Mouse (Mus musculus) hindbrain, embryonic 12.5 days (tissue): Measurements from ENCODE around the gene Sema6d. TPM values are rescaled to one million over a fixed set of nuclear protein-coding genes. Genes with fewer than 3 reads are reported as not detected.
A peak's percentile ranks its signal among the peaks of the same experiment; 100 is the strongest.

ENCODE experiments used
- ATAC-seq: fragments of 200-750 bp; cut with Nextera tagmentation; 2 replicates; pipeline ENCODE4 v1.8.0; 2017; ENCODE audit warnings: moderate TSS enrichment; ENCODE audit not compliant: low FRiP score
- H3K27ac ChIP-seq: fragments of 300-500 bp; sonication (generic); 2 replicates; pipeline ENCODE4 v1.5.1; 2016; ENCODE audit warnings: mild to moderate bottlenecking
- H3K27me3 ChIP-seq: fragments of 300-500 bp; sonication (generic); 2 replicates; pipeline ENCODE4 v1.6.1; 2016; ENCODE audit warnings: mild to moderate bottlenecking
- H3K36me3 ChIP-seq: fragments of 300-500 bp; sonication (generic); 2 replicates; pipeline ENCODE4 v1.6.1; 2016; ENCODE audit warnings: mild to moderate bottlenecking
- H3K4me1 ChIP-seq: fragments of 300-500 bp; sonication (generic); 2 replicates; pipeline ENCODE4 v1.6.1; 2016
- H3K4me2 ChIP-seq: fragments of 300-500 bp; sonication (generic); replicated peaks from 2 replicates; pipeline ENCODE4 v1.6.1; 2016; ENCODE audit warnings: mild to moderate bottlenecking
- H3K4me3 ChIP-seq: fragments of 300-500 bp; sonication (generic); 2 replicates; pipeline ENCODE4 v1.5.1; 2016; ENCODE audit warnings: mild to moderate bottlenecking
- H3K9ac ChIP-seq: fragments of 300-500 bp; sonication (generic); 2 replicates; pipeline ENCODE4 v1.6.1; 2016; ENCODE audit warnings: mild to moderate bottlenecking, moderate library complexity
- H3K9me3 ChIP-seq: fragments of 300-500 bp; sonication (generic); replicated peaks from 2 replicates; pipeline ENCODE4 v1.6.1; 2016; ENCODE audit warnings: mild to moderate bottlenecking
- WGBS: fragments of 180-500 bp; shearing (Covaris S2); methylation state at CpG from one replicate; pipeline ENCODE4 v1.1.7; 2016; 5-methylcytosine and 5-hydroxymethylcytosine counted together
- polyA plus RNA-seq: library from polyadenylated mRNA; unstranded; fragments of >200 nt; fragmentation: Nextera tagmentation; extraction: Ambion mirVana; gene quantifications from 2 replicates; pipeline ENCODE4 v1.2.1, GENCODE M21; 2016

Gene Sema6d
- polyA plus RNA-seq, 1 experiment from 2014 or later, result 25.5 TPM

DNA sequence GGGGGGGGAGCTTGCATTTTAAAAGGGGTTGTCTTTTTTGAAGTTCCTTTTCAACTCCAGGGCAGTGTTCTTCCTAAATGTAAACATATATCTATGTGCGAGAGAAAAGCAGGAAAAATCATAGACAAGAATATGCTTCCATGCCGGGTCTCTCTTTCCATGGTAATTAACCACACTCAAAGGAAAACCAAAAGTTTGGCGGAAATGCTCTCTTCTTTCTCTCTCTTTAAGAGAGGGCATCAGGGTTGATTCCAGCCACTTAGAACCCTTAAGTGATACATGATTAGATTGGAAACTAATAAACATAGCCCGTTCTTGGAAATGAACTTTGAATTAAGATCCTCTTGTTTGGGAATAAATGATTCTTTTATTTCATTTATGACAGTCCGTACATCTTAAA lies 519.2 kb downstream of the Sema6d start:
- peaks cover 16% of the 10 kb centered on the region; the same call in 1 of the 2 replicates for H3K27me3 ChIP-seq
- H3K4me1 ChIP-seq, result peaks cover 32% of the 10 kb centered on the region
- no peaks in the 10 kb centered on the region for H3K36me3 ChIP-seq
- no peak overlapping the region for H3K27ac ChIP-seq
- no peak for ATAC-seq
- no peak overlapping the region for H3K9ac ChIP-seq
- WGBS, result 19% methylated on average over 5 of the region's 5 CpGs
- peak overlapping the region; percentile 92 for H3K4me2 ChIP-seq
- H3K4me3 ChIP-seq, result peak overlapping the region; percentile 80
- no peaks in the 10 kb centered on the region for H3K9me3 ChIP-seq

GRCm38 (mm10) chr2:124609711-124610585 lies 520.2 kb downstream of the Sema6d start:
- Histone ChIP-seq H3K9ac (peak overlapping the region; percentile 84), H3K27ac (peak overlapping the region; percentile 89), H3K9me3 (no peaks in the 10 kb centered on the region), H3K4me2 (peak overlapping the region; percentile 92), H3K4me1 (peaks cover 35% of the 10 kb centered on the region), H3K4me3 (peak overlapping the region; percentile 80), H3K36me3 (no peaks in the 10 kb centered on the region), H3K27me3 (peaks cover 16% of the 10 kb centered on the region; the same call in 1 of the 2 replicates)
- ATAC-seq, result peak; percentile 82
- under 1% methylated on average over 76 of the region's 80 CpGs for WGBS

- H3K36me3 ChIP-seq, result no peaks in the 10 kb centered on the region
- peak overlapping the region; percentile 92 for H3K4me2 ChIP-seq
- H3K9ac ChIP-seq, result peak overlapping the region; percentile 84
- no peaks in the 10 kb centered on the region for H3K9me3 ChIP-seq
- H3K27me3 ChIP-seq, result peaks cover 16% of the 10 kb centered on the region; the same call in 1 of the 2 replicates
- peak; percentile 65 for ATAC-seq
- peak overlapping the region; percentile 80 for H3K4me3 ChIP-seq
- peak overlapping the region; percentile 89 for H3K27ac ChIP-seq
- H3K4me1 ChIP-seq, result peaks cover 35% of the 10 kb centered on the region
- under 1% methylated on average over 39 of the region's 39 CpGs for WGBS
Observed at GRCm38 (mm10) chr2:124610586-124611105, 520.9 kb downstream of the Sema6d start.

DNA sequence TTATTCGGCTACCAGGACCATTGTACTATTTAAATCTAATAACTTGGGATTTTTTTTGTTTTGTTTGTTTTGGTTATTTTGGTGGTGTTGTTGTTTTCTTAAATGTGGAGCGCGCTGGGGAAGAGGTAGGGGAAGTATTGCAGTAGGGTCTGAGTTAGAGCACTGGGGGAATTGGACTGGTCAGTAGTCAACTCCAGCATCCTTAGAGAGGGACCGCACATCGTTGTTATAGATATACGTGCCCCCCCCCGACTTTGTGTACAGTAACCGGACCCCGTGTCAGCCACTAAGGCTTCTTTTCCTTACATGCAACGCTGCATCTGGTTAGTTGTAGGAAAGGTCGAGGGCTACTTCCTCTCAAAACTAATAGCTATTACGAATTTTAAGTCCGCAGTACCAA lies 521.5 kb downstream of the Sema6d start:
- no peaks in the 10 kb centered on the region for H3K9me3 ChIP-seq
- H3K4me3 ChIP-seq, result peak overlapping the region; percentile 80
- 18% methylated on average over 13 of the region's 13 CpGs for WGBS
- peak overlapping the region; percentile 92 for H3K4me2 ChIP-seq
- peak overlapping the region; percentile 84 for H3K9ac ChIP-seq
- peaks cover 16% of the 10 kb centered on the region; the same call in 1 of the 2 replicates for H3K27me3 ChIP-seq
- H3K4me1 ChIP-seq, result peaks cover 35% of the 10 kb centered on the region
- no peaks in the 10 kb centered on the region for H3K36me3 ChIP-seq
- H3K27ac ChIP-seq, result peak overlapping the region; percentile 89
- ATAC-seq, result no peak

DNA sequence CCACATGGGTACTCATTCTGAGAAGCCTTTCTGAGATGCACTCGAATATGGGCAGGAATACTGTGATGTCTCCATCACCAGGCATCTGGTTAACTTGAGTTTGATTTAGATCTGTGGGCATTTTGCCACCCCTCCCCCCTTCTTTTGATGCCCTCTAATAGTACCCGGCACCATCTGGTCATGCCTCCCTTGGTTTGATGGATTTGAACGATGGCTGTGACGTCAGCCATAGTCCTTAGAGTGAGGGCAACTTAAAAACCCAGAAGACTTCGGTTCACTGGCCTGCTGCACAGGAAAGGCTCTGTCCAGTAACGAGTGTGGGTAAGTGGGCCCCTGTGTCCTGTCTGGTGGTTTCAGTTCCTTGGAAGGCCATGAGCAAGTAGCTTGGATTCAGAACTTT lies 522.5 kb downstream of the Sema6d start:
- no peaks in the 10 kb centered on the region for H3K36me3 ChIP-seq
- H3K4me2 ChIP-seq, result peak overlapping the region; percentile 92
- H3K27ac ChIP-seq, result peak overlapping the region; percentile 66
- H3K9ac ChIP-seq, result peak overlapping the region; percentile 84
- H3K4me3 ChIP-seq, result peak overlapping the region; percentile 80
- ATAC-seq, result peak; percentile 38; the same call in 1 of the 2 replicates
- H3K4me1 ChIP-seq, result peaks cover 40% of the 10 kb centered on the region
- WGBS, result 26% methylated on average over 6 of the region's 6 CpGs
- H3K27me3 ChIP-seq, result peaks cover 14% of the 10 kb centered on the region; the same call in 1 of the 2 replicates
- H3K9me3 ChIP-seq, result no peaks in the 10 kb centered on the region

DNA sequence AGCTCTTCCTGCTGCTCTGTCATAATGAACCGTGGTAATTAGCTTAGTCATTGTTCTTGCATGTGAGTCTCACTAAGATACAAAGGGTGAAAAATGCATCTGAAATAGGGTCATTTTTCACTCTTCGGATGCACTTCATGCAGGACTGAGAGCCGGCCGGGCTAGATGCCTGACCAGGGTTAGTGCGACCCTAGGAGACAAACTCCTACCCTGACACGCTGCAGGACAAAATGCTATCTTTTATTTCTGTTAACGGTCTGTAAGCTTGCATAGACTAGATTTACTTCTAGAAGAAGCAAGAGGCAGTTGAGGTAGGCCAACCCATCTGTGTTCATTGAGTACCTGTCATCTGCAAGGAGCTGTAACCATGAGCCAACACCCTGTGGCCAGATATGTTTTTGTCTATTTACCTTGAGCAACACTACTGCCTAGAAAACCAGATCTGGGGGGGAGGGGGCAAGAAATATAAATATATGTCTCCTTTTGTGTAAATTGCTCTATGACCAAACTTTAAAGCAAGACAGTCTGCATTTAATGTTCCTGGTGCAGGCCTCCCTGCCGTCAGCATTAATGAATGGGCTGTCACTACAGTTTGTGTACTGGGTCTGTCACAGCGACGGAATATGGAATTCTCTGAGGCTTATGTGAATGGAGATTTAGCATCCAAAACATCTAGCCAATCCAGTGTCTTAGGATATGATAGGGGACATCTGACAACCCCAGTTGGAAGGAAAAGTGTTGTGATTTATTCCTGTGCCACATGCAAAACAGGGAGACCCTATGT lies 523.1 kb downstream of the Sema6d start:
- Histone ChIP-seq H3K27me3 (peaks cover 9% of the 10 kb centered on the region; the same call in 1 of the 2 replicates), H3K4me1 (peaks cover 40% of the 10 kb centered on the region), H3K4me2 (peak overlapping the region; percentile 92), H3K9ac (0 out of 2 replicates have a peak overlapping the region, but pooled peaks have one; percentile 24), H3K9me3 (no peaks in the 10 kb centered on the region), H3K27ac (peak overlapping the region; percentile 3; the same call in 1 of the 2 replicates), H3K4me3 (peak overlapping the region; percentile 80), H3K36me3 (no peaks in the 10 kb centered on the region)
- peak; percentile 11; the same call in 1 of the 2 replicates for ATAC-seq
- 42% methylated on average over 10 of the region's 10 CpGs for WGBS

GRCm38 (mm10) chr2:124613671-124614210 lies 524.0 kb downstream of the Sema6d start:
- Histone ChIP-seq H3K9ac (no peak overlapping the region), H3K4me1 (peaks cover 42% of the 10 kb centered on the region), H3K36me3 (no peaks in the 10 kb centered on the region), H3K27ac (0 out of 2 replicates have a peak overlapping the region, but pooled peaks have one; percentile 3), H3K4me2 (peak overlapping the region; percentile 92), H3K4me3 (0 out of 2 replicates have a peak overlapping the region, but pooled peaks have one; percentile 80), H3K9me3 (no peaks in the 10 kb centered on the region), H3K27me3 (peaks cover 1% of the 10 kb centered on the region; the same call in 1 of the 2 replicates)
- WGBS, result 33% methylated on average over 3 of the region's 3 CpGs
- no peak for ATAC-seq

DNA sequence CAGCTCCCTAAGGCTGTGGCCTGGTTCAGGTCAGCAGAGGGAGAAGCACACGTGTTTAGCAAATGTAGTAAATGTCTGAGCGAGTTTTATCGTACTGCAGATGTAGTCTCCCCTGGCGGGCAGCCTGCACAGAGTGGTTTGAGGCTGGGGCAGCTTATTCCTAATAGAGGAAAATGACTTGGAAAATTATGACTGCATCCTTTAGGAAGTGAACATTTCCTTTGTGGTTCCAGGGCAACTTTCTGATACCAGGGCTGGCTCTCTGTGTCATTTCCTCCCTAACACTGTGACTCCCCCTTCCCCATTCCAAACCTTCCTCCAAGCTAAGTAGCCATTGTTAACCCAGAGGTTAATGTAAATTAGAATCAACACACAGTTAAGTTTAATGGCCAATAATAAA lies 527.0 kb downstream of the Sema6d start:
- Histone ChIP-seq H3K4me2 (no peak overlapping the region), H3K36me3 (no peaks in the 10 kb centered on the region), H3K27ac (no peak overlapping the region), H3K9me3 (no peaks in the 10 kb centered on the region), H3K9ac (no peak overlapping the region), H3K4me1 (peaks cover 29% of the 10 kb centered on the region), H3K27me3 (no peaks in the 10 kb centered on the region), H3K4me3 (no peak overlapping the region)
- ATAC-seq, result no peak
- WGBS, result 73% methylated on average over 4 of the region's 4 CpGs

DNA sequence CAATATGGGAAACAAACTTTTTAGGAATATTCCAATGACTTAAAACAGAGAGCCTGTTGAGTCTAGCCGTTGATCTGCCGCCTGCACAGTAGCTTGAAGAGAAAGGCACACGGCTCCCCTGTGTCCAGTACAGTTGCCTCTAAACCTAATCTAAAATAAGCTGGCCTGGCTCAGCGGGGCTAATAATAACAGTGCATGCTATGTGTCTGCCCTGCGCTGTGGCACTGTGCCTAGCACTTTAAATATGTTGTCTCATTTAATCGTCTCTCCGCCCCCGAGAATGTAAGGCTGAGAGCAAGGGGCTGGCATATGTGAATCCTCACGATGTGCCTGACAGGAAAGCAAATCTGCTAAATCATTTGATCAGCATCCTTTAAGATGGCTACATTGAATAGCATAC lies 527.7 kb downstream of the Sema6d start:
- 70% methylated on average over 9 of the region's 9 CpGs for WGBS
- ATAC-seq, result no peak
- H3K4me2 ChIP-seq, result no peak overlapping the region
- H3K36me3 ChIP-seq, result no peaks in the 10 kb centered on the region
- H3K27me3 ChIP-seq, result no peaks in the 10 kb centered on the region
- no peak overlapping the region for H3K9ac ChIP-seq
- no peak overlapping the region for H3K4me3 ChIP-seq
- peaks cover 22% of the 10 kb centered on the region for H3K4me1 ChIP-seq
- no peak overlapping the region for H3K27ac ChIP-seq
- H3K9me3 ChIP-seq, result no peaks in the 10 kb centered on the region

- no peaks in the 10 kb centered on the region for H3K9me3 ChIP-seq
- 83% methylated on average over 5 of the region's 5 CpGs for WGBS
- no peaks in the 10 kb centered on the region for H3K27me3 ChIP-seq
- no peak overlapping the region for H3K4me2 ChIP-seq
- peaks cover 18% of the 10 kb centered on the region for H3K4me1 ChIP-seq
- ATAC-seq, result no peak
- no peak overlapping the region for H3K27ac ChIP-seq
- H3K36me3 ChIP-seq, result no peaks in the 10 kb centered on the region
- no peak overlapping the region for H3K4me3 ChIP-seq
- H3K9ac ChIP-seq, result no peak overlapping the region
Observed at GRCm38 (mm10) chr2:124618091-124618490, 528.3 kb downstream of the Sema6d start.

GRCm38 (mm10) chr2:124618526-124619219 lies 528.9 kb downstream of the Sema6d start:
- Histone ChIP-seq H3K27me3 (no peaks in the 10 kb centered on the region), H3K9ac (no peak overlapping the region), H3K36me3 (no peaks in the 10 kb centered on the region), H3K4me1 (peaks cover 14% of the 10 kb centered on the region), H3K9me3 (no peaks in the 10 kb centered on the region), H3K4me2 (no peak overlapping the region), H3K27ac (no peak overlapping the region), H3K4me3 (no peak overlapping the region)
- peak; percentile 41 for ATAC-seq
- 83% methylated on average over 3 of the region's 3 CpGs for WGBS
